Mouse (Mus musculus) embryonic facial prominence, embryonic 11.5 days (tissue): ENCODE measurements at regions not wholly inside any gene's neighbourhood (a gene's known extent, or its start where the extent isn't known, plus 50 kb on each side); places are given as distances from the start of the nearest gene placed in this dataset.

Source experiments
- ATAC-seq: fragments of 200-750 bp; cut with Nextera tagmentation; replicated peaks from 2 replicates; pipeline ENCODE4 v1.8.0; 2017; ENCODE audit warnings: low read depth; ENCODE audit not compliant: insufficient number of reproducible peaks, low FRiP score, low TSS enrichment
- DNase-seq: peaks from one replicate; pipeline ENCODE4 v3.0.0-alpha.2; 2015; ENCODE audit warnings: low spot score
- H3K27ac ChIP-seq: fragments of 300-500 bp; sonication (generic); replicated peaks from 2 replicates; pipeline ENCODE4 v1.5.1; 2014; ENCODE audit warnings: mild to moderate bottlenecking, low read depth, low read length, control low read depth
- H3K27me3 ChIP-seq: fragments of 300-500 bp; sonication (generic); 2 replicates; pipeline ENCODE4 v1.6.1; 2014; ENCODE audit warnings: mild to moderate bottlenecking, low read length, moderate library complexity, mixed read lengths; ENCODE audit not compliant: control insufficient read depth, insufficient read depth
- H3K36me3 ChIP-seq: fragments of 300-500 bp; sonication (generic); replicated peaks from 2 replicates; pipeline ENCODE4 v1.6.1; 2014; ENCODE audit warnings: low read depth, mild to moderate bottlenecking, low read length, moderate library complexity, mixed read lengths; ENCODE audit not compliant: control insufficient read depth, insufficient read depth
- H3K4me1 ChIP-seq: fragments of 300-500 bp; sonication (generic); 2 replicates; pipeline ENCODE4 v1.6.1; 2014; ENCODE audit warnings: low read length, mixed read lengths; ENCODE audit not compliant: control insufficient read depth, insufficient read depth
- H3K4me2 ChIP-seq: fragments of 300-500 bp; sonication (generic); 2 replicates; pipeline ENCODE4 v1.6.1; 2014; ENCODE audit warnings: low read depth, mild to moderate bottlenecking, control low read depth, low read length, moderate library complexity
- H3K4me3 ChIP-seq: fragments of 300-500 bp; sonication (generic); 2 replicates; pipeline ENCODE4 v1.5.1; 2014; ENCODE audit warnings: low read depth, low read length, control low read depth
- H3K9ac ChIP-seq: fragments of 300-500 bp; sonication (generic); replicated peaks from 2 replicates; pipeline ENCODE4 v1.6.1; 2014; ENCODE audit warnings: mild to moderate bottlenecking, control low read depth, low read length
- H3K9me3 ChIP-seq: fragments of 300-500 bp; sonication (generic); replicated peaks from 2 replicates; pipeline ENCODE4 v1.6.1; 2016; ENCODE audit warnings: mild to moderate bottlenecking, low read length, inconsistent platforms, mixed read lengths; ENCODE audit not compliant: control insufficient read depth
- WGBS: fragments of 180-500 bp; shearing (Covaris S2); extraction: QIAGEN DNeasy Blood & Tissue Kit; methylation state at CpG from one replicate; pipeline ENCODE4 v1.1.7; 2014; 5-methylcytosine and 5-hydroxymethylcytosine counted together

DNA sequence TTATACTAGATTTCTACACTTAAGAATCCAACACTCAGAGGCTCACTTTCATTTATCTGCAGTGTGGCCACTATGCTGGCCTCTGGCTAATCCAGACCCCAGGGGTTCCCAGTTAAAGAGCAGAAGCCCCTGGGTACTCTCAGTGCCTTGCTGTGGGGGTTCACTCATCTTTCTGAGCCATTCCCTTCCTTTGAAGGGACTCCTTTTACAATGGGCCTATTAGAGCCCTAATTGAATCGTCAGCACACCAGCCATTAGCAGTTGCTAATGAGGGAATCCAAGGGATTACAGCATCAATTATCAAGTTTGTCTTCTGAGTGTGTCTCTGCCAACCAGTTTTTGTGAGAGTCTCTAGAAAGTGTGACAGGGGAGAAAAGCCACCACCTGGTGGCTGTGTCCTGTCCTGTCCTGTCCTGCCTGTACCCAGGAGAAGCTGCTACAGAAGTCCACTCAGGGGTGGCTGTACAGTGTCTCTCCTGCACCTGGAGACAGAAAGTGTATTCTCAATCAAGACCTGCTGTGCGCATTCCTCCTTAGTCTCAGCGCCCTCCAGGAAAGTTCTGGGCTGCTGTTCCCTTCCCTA lies 188.1 kb downstream of the Emp1 start:
- H3K9ac ChIP-seq = no peak overlapping the region
- H3K4me3 ChIP-seq = no peak overlapping the region
- no peak overlapping the region for H3K4me2 ChIP-seq
- H3K4me1 ChIP-seq = no peaks in the 10 kb centered on the region
- ATAC-seq = no peak
- H3K9me3 ChIP-seq = no peaks in the 10 kb centered on the region
- H3K27me3 ChIP-seq = no peaks in the 10 kb centered on the region
- no peaks in the 10 kb centered on the region for H3K36me3 ChIP-seq
- H3K27ac ChIP-seq = no peak overlapping the region
- no peak for DNase-seq
- WGBS = 53% methylated on average over 3 of the region's 3 CpGs

- ATAC-seq = no peak
- 78% methylated on average over 3 of the region's 3 CpGs for WGBS
- Histone ChIP-seq H3K27me3 (no peaks in the 10 kb centered on the region), H3K9me3 (no peaks in the 10 kb centered on the region), H3K27ac (no peak overlapping the region), H3K4me2 (no peak overlapping the region), H3K4me1 (no peaks in the 10 kb centered on the region), H3K4me3 (no peak overlapping the region), H3K36me3 (no peaks in the 10 kb centered on the region), H3K9ac (no peak overlapping the region)
- DNase-seq = no peak
Observed at GRCm38 (mm10) chr6:135552396-135552795, 190.1 kb downstream of the Emp1 start.

DNA sequence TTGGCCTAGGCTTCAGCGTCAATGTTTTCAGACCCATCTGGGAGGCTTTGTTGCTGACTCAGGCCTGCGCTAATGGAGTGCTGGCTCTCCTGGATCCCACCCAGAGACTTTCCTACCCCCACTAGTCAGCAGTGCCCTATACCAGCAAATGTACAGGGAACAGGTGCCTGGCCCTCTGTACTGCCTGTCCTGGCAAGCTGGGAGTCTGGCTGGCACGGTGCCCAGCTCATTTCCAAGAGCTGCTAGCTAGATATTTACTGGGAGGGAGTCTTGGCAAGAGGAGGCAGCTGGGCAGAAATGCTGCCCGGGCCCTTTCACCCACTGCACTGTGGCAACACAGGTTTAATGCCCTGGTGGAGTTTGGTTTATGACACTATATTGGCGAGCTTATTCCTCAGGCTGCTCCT lies 197.2 kb downstream of the Emp1 start:
- no peak for DNase-seq
- Histone ChIP-seq H3K27me3 (no peaks in the 10 kb centered on the region), H3K4me1 (no peaks in the 10 kb centered on the region), H3K27ac (no peak overlapping the region), H3K4me2 (no peak overlapping the region), H3K9me3 (no peaks in the 10 kb centered on the region), H3K4me3 (no peak overlapping the region), H3K36me3 (no peaks in the 10 kb centered on the region), H3K9ac (no peak overlapping the region)
- no peak for ATAC-seq
- 79% methylated on average over 5 of the region's 5 CpGs for WGBS

- no peak overlapping the region for H3K27ac ChIP-seq
- no peak for ATAC-seq
- no peaks in the 10 kb centered on the region for H3K9me3 ChIP-seq
- H3K36me3 ChIP-seq = no peaks in the 10 kb centered on the region
- no peaks in the 10 kb centered on the region for H3K27me3 ChIP-seq
- 91% methylated on average over 2 of the region's 2 CpGs for WGBS
- no peak overlapping the region for H3K4me3 ChIP-seq
- H3K4me2 ChIP-seq = no peak overlapping the region
- DNase-seq = no peak
- no peaks in the 10 kb centered on the region for H3K4me1 ChIP-seq
- no peak overlapping the region for H3K9ac ChIP-seq
Observed at GRCm38 (mm10) chr6:135562267-135562666, 199.9 kb downstream of the Emp1 start.

DNA sequence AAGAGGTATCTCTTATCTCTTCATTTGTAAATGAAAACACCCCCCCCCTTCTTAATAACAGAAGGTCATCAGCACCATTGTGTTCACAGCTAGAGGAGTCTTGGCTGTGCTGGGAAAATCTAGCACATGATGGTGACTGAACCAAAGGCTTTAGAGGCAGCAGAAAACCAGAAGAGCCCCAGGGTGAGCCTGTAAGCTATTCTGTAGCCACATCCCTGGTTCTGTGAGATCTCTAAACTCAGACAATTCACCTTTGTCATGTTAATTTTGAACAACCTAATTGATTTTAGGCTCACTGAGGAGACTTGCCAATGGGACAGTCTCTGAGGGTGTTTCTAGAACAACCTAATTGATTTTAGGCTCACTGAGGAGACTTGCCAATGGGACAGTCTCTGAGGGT lies 201.4 kb downstream of the Emp1 start:
- DNase-seq = no peak
- Histone ChIP-seq H3K4me3 (no peak overlapping the region), H3K9me3 (no peaks in the 10 kb centered on the region), H3K4me2 (no peak overlapping the region), H3K27me3 (no peaks in the 10 kb centered on the region), H3K27ac (no peak overlapping the region), H3K36me3 (no peaks in the 10 kb centered on the region), H3K9ac (no peak overlapping the region), H3K4me1 (no peaks in the 10 kb centered on the region)
- ATAC-seq = no peak

DNA sequence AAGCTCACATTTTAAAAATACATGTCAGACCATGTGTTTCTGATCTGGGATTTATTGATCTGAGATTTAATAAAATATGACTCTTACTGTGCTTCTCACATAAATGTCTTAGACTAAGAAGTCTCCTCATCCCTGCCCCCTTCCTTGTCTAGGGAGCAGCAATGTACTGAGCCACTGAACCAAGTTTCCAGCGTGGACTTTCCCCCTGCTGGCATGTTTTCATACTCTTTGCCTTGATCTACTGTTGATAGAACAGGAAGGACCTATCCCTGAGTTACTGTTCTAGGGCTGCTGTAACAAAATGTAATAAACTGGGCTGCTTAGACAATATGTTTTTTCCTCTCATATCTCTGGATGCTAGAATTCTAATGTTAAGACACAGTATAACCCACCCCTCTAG lies 206.7 kb downstream of the Emp1 start:
- H3K27me3 ChIP-seq = no peaks in the 10 kb centered on the region
- no peaks in the 10 kb centered on the region for H3K9me3 ChIP-seq
- no peak overlapping the region for H3K9ac ChIP-seq
- H3K4me2 ChIP-seq = no peak overlapping the region
- DNase-seq = no peak
- no peak for ATAC-seq
- no peaks in the 10 kb centered on the region for H3K4me1 ChIP-seq
- no peak overlapping the region for H3K27ac ChIP-seq
- H3K4me3 ChIP-seq = no peak overlapping the region
- 67% methylated on average over 1 of the region's 1 CpGs for WGBS
- no peaks in the 10 kb centered on the region for H3K36me3 ChIP-seq

DNA sequence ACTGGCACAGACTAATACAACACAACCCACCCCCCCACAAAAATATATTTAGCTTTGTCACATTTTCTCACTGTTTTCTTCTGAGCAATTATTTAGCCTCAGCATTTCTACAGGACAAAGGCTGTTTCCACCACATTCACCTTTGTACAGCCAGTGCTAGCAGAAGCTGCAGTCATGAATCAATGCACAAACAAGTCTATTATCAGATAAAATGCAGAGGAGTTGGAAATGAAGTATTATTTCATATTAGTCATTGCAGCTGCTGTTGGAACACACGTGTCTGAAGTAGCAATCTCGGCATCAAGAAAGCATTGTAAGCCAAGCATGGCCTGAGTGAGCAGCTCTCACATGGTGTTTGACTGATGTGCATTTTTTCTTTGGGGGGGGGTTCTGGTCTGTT lies 212.9 kb downstream of the Emp1 start:
- no peaks in the 10 kb centered on the region for H3K9me3 ChIP-seq
- ATAC-seq = no peak
- WGBS = 84% methylated on average over 2 of the region's 2 CpGs

GRCm38 (mm10) chr6:135578728-135579127 lies 216.4 kb downstream of the Emp1 start:
- Histone ChIP-seq H3K36me3 (no peaks in the 10 kb centered on the region), H3K9ac (no peak overlapping the region), H3K4me1 (no peaks in the 10 kb centered on the region), H3K27me3 (no peaks in the 10 kb centered on the region), H3K4me3 (no peak overlapping the region), H3K27ac (no peak overlapping the region), H3K9me3 (no peaks in the 10 kb centered on the region), H3K4me2 (no peak overlapping the region)
- 82% methylated on average over 8 of the region's 8 CpGs for WGBS
- no peak for DNase-seq
- no peak for ATAC-seq

More for the DNA sequence above, 212.9 kb downstream of the Emp1 start:
- H3K4me3 ChIP-seq = no peak overlapping the region
- H3K4me1 ChIP-seq = no peaks in the 10 kb centered on the region
- H3K27ac ChIP-seq = no peak overlapping the region
- no peak for DNase-seq
- no peaks in the 10 kb centered on the region for H3K27me3 ChIP-seq
- H3K4me2 ChIP-seq = no peak overlapping the region
- H3K36me3 ChIP-seq = no peaks in the 10 kb centered on the region
- H3K9ac ChIP-seq = no peak overlapping the region
